Mouse (Mus musculus): ENCODE data around the gene Hmgcll1.
"Not testable (repeated sequence)": the region's sequence is repeated elsewhere in the genome, so short reads cannot be mapped to it uniquely, and the experiment has no call there.

Hmgcll1 gene

DNA sequence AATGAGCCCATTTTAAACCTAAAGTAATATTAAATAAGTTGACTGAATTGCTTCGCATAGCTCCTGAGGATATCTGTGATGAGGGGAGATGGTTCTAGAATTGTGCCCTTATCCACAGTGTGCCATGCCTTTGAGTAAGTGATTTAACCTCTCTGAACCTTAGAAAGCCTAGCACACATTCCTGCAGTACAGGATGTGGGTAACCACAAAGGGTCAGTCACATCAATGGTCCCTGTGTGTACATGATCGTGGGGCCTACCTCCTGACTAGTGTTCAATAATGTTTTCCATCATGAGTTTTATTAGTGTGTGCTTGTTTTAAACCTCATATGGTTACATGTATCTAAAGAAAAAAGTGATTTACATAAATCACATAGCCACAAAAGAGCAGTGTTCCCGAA, 46.3 kb downstream of the Hmgcll1 start:
- no peak for DNase-seq (ENCODE audit: low spot score)

DNA sequence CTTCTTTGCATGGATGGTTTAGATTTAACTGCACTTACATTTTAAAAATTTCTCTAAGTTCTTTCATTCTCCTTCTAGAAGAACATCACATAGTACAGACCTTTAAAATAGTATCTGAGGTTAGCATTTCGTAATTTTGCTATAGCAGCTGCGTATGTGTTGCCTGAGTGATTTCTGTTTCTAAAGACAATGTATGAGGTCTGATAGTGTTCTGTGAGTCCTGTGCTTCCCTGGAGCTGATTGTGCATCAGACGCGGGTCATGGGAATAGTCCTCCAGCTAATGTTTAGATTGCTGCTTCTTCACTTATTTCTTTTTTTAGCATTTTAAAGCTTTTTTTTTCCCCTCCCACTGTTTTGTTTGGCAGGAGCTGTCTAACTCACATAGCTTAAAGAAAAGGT, 46.8 kb downstream of the Hmgcll1 start:
- no peak for DNase-seq (ENCODE audit: low spot score)

DNA sequence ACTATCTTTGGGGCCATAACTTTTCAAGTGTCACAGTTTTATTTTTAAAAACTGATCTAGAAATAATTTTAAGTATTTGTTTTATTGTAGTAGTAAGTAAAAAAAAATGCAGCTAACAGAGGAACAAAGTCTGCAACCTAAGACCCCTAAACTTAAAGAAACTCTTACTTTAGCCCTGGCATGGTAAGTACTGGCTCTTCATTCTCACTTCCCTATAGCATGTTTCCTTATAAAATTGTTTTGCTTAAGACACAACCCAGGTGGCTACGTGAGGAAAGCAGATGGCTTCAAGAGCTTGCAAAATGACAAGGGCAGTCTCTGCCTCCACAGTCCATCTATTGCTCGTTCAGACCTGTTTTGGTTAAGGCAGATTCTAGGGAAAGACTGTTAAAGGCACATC, 49.5 kb downstream of the Hmgcll1 start:
- no peak for DNase-seq (ENCODE audit: low spot score)

DNA sequence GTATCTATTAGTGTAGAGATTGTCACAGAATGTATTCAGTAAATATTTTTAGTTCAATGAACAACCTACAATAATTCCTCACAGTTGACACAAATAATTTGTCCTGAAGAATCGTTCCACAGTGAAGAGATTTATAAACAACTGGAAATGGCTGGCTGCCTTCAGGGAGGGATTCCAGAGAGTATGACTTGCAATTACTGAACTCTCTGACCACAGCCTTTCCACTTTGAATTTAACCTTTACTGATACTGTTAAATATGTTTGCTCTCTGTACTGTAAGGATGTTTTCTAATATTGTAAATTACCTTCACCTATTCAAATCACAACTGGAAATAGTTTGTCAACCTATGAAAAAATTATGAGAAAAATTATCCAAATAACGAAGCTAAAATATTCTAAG, 76.9 kb downstream of the Hmgcll1 start:
- no peak for DNase-seq (ENCODE audit: low spot score)

DNA sequence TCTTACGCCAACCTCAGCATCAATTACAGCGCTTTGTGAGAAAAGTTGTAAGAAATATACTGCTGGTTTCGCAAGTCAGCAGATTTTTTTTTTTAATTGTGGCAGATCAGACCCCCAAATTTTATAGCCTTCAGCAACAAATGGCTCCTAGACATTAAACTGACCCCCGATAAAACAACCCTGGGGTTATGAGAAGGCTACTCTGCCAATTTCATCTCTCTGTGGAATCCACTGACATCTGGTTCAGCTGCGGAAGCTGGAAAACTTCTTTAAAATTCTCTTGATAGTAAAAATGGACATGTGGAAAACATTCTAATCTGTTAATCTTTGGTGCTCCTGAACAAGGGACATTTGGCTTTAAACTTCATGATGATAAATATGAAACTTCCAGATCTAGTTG, 82.6 kb downstream of the Hmgcll1 start:
- no peak for DNase-seq (ENCODE audit: low spot score)

DNA sequence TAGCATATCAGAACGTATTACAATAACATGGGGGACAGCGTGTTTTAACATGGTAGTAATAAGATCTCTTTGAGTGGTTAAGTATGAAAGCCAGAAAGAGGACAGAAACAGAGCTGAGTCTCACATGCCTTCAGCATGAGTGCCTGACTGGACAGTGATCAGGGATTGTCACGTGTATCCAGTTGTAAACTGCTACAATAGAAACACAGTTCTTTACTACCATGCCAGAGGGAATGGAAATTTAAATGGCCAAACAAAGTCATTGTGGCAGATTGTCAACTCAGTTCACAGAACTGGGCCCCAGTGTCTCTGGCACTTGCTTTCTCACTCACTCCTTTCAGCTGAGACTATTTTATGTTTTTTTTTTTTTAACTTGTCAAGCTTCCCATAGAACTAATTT, 85.3 kb downstream of the Hmgcll1 start:
- DNase-seq (ENCODE audit: low spot score), result no peak

DNA sequence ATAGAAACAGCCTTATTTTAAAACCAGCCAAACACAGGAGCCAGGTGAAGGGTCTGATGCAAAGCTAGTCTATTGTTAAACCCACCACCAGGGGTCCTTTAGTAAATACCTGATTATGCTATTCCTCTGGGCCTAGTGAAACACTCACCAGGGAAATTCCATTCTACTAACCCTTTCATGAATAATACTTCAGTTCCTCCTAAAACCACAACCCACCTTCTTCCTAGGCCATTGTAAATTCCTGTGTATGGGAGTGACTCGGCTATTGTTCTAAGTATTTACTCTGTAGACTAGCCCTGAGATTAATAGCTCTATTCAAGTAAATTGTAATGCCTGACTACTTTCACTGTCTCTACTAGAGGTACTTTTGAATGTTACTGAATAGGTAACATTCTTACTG, 89.8 kb downstream of the Hmgcll1 start:
- DNase-seq (ENCODE audit: low spot score), result not testable (repeated sequence)

DNA sequence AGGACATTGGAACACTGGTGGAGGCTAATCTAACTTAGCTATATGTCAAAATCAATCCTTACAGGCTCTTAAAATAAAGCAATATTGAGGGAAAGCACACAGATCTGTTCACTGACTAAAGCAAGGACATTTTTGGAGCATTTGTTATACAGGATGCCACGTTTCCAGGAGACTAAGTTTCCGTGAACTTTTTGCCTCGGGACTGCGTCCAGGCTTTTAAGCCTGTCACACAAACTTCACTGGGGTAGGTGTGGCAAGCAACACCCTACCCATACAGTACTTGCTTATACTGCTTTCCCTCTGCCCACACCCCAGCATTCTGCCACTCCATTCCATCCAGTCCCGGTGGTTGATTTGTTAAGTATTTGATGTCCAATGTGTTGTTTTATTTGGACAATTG, 90.2 kb downstream of the Hmgcll1 start:
- no peak for DNase-seq (ENCODE audit: low spot score)

DNA sequence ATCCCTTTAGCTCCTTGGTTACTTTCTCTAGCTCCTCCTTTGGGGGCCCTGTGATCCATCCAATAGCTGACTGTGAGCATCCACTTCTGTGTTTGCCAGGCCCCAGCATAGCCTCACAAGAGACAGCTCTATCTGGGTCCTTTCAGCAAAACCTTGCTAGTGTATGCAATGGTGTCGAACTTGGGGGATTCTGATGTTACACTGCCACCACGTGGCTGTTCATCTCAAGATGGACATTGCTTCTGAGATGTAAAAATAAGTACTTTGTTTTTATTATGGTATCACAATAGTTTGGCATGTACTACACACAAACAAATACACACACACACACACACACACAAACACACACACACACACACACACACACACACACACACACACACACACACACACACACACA, 108.2 kb downstream of the Hmgcll1 start:
- DNase-seq (ENCODE audit: low spot score), result peak; percentile 50

DNA sequence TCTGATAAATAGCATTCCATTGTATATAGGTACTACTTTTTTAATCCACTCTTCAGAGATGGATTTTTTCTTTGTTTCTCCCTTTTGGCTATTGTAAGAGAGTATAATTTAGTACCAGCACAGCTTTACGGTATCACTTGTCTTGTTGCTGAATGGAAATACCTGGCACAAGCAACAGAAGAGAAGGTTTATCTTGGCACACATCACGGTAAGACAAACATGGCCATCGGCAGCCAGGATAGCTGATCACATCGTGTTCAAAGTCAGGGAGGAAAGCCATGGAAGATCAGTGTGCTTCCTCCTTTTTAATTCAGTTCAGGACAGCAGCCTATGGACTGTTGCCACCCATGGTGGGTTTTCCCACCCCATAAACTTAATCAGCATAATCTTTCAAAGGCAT, 109.6 kb downstream of the Hmgcll1 start:
- DNase-seq (ENCODE audit: low spot score), result no peak

DNA sequence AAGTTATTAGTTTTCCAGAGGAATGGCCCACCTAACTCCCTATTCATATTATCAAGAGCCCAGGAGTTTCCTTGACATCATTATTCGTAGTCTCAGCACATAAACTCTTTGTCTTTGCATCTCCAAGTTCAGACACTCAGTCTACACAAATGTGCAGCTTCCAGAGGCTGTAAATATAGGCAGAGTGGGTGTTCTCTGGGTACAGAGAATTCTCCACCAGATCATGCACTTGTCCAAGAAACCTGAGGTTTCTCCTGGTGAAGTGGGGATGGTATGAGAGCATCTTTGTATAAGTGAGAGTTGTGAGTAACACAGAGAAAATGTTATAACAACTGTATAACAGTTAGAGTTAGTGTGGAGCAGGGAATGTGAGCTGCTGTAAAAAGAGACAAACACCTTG, 114.7 kb downstream of the Hmgcll1 start:
- no peak for DNase-seq (ENCODE audit: low spot score)

DNA sequence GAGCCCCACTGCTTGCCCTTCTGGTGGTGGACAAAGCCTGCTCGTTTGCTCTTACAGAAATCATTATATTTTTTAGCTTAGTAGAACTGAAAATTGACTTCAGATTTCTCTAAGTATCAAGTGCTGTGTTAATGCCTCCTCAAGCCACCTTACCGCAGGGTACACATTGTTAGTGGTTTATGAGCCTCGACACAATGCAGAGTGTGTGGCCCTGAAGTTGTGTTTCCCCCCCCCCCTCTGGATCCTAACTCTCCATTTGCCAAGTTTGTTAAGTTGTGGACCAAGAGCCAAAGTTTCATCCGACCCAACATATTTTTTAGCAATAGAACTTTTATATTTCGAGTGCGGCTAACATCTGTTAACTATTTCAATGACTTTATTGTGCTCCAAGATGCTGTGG, 119.4 kb downstream of the Hmgcll1 start:
- DNase-seq (ENCODE audit: low spot score), result no peak

DNA sequence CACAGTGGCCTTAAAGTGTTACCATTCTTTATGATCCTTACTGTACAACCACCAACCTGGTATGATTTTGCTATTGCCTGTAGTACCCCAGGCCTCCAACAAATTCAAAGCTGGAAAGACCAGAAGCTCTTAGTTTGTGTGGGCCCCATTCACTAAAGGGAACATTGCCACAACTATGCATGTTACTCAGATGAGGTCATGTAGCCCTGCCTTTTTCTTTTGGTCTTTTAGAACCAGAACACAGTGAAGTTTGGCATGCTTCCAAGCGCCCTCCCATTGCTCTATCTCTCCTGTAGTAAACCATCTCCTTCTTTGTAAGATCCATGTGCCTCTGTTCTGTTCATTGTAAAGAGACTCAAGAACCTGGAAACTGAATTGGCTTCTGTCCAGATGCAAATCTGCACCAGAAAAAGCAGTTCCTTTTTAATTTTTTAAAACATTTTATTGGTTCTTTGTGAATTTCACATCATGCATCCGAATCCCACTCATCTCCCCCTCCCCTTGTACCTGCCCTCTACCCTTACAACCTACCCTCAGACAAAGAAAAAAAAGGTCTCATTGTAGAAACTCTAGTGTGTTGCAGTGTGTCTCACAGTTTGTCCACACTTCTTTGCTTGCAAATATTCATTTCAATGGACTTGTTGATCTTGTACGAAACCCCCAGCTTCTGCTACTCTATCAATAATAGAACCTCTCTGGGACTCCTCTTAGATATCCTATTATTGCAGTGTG, 123.9 kb downstream of the Hmgcll1 start:
- DNase-seq (ENCODE audit: low spot score), result no peak

DNA sequence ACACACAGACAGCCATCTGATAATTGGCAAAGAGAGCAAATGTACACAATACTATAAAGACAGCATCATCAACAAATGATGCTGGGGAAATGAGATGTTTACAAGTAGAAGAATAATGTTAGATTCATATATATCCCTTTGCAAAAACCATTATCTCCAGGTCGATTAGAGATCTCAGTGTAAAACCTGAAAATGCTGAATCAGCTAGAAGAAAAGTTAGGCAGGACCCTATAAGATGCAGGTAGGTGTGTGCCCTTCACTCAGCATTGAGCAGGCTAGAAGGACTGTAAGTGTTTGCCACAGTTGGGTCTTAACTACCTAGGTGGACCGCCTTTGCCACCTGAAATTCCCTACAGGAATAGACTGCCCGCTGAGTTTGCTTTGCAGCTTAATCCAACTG, 130.9 kb downstream of the Hmgcll1 start:
- DNase-seq (ENCODE audit: low spot score), result no peak

DNA sequence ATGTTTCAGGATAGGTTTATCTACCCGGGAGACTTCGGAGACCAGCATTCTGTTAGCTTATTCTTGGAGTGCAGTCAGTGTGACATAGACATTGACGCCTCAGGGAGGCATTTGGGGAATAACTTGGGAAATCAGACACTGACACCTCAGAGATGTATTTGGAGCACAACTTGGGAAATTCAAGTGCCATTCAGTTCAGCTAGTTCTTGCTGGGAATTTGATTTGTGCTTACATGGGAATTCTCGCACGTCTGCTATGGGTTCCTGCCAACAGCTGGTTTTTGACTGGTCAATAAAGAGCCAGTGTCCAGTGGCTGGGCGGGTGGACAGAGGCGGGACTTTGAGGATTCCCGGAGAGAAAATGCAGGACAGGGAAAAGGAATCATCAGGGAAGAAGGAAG, 147.8 kb downstream of the Hmgcll1 start:
- DNase-seq (ENCODE audit: low spot score), result no peak

DNA sequence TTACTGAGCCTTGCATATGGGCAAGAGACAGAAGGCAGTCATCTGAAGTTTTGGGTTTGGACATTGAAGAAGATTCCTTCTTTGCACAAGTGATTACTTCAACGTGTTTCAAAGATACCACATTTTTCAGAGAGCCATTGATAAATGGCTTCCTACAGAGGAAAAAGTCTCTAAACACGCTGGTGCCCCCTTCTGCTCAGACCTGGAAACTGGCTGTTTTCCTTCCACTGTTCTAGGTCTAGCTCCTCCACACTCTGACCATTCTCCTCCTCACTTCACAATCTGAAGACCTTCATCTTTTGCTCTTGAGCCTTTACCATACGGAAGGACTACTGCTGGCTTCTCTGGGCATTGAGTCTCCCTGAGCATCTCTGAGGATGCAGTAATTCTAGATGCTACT, 153.7 kb downstream of the Hmgcll1 start:
- DNase-seq (ENCODE audit: low spot score), result no peak

DNA sequence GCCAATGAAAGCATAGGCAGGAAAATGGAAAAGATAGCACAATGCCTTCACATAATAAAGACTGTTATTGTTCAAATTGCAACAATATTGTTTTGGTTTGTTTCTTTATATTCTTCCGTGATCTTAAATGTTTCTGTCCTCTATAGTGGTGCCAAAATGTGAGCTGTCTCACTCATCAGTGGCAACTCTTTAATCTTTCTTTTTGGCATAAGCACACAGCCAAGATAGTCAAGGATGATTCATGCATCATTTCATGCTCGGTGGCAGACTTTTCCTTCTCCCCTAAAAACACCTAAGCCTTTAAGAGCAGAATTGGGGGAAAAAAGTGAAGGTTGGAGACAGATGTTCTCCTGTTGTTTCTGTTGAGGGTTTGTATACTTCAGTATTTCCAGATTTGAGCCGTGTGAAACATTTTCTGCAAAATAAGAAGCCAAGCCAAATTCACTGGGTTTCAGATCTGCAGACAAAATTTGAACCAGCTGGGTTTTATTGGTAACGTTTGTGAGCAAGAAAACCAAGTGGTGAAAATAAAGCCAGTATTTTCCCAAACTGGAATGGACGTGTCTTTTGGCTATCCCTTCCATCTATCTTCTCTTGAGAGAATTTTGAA, 158.1 kb downstream of the Hmgcll1 start:
- DNase-seq (ENCODE audit: low spot score), result no peak

DNA sequence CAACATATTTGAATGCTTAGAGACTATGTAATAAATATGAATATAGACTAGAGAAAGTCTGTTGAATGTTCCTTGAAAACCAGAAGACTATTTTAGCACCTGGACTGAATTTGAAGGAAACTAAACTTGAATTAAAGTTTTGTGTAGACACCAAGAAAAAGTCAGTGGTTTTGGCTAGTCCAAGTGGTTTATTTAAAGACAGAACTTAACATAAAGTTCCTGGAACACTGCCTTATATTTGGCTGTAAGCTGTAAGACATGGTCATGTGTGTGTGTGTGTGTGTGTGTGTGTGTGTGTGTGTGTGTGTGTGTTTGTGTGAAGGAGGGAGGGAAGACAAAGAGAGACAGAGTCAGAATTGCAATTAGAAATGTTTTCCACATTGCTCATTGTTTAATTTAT, 164.6 kb downstream of the Hmgcll1 start:
- DNase-seq (ENCODE audit: low spot score), result no peak
